Mouse (Mus musculus) heart, adult 11 months (tissue): ENCODE measurements at regions not wholly inside any gene's neighbourhood (a gene's known extent, or its start where the extent isn't known, plus 50 kb on each side); places are given as distances from the start of the nearest gene placed in this dataset.
A peak's percentile ranks its signal among the peaks of the same experiment; 100 is the strongest.

ENCODE experiments used
- DNase-seq: peaks from one replicate; pipeline ENCODE4 v3.0.0; 2022

- peak; percentile 95 for DNase-seq
Measured at GRCm38 (mm10) chr12:7816616-7817015, 160.8 kb upstream of the Apob start.

- no peak for DNase-seq
Measured at GRCm38 (mm10) chr12:7820006-7820704, 157.3 kb upstream of the Apob start.

GRCm38 (mm10) chr12:7820718-7821117 is 156.7 kb upstream of the Apob start:
- DNase-seq = no peak

GRCm38 (mm10) chr12:7835731-7836130 is 141.7 kb upstream of the Apob start:
- no peak for DNase-seq

- no peak for DNase-seq
Measured at GRCm38 (mm10) chr12:7853876-7854275, 123.6 kb upstream of the Apob start.

GRCm38 (mm10) chr12:7855683-7856082 is 121.8 kb upstream of the Apob start:
- no peak for DNase-seq

GRCm38 (mm10) chr12:7859533-7859932 is 117.9 kb upstream of the Apob start:
- no peak for DNase-seq

GRCm38 (mm10) chr12:7870004-7870403 is 107.4 kb upstream of the Apob start:
- DNase-seq = no peak

- DNase-seq = no peak
Measured at GRCm38 (mm10) chr12:7870473-7870872, 107.0 kb upstream of the Apob start.

GRCm38 (mm10) chr12:7875454-7875853 is 102.0 kb upstream of the Apob start:
- no peak for DNase-seq

- no peak for DNase-seq
Measured at GRCm38 (mm10) chr12:7876302-7877063, 101.0 kb upstream of the Apob start.

- DNase-seq = no peak
Measured at GRCm38 (mm10) chr12:7878761-7879160, 98.7 kb upstream of the Apob start.

GRCm38 (mm10) chr12:7896156-7896555 is 81.3 kb upstream of the Apob start:
- no peak for DNase-seq

- DNase-seq = no peak
Measured at GRCm38 (mm10) chr12:7905329-7905728, 72.1 kb upstream of the Apob start.

- no peak for DNase-seq
Measured at GRCm38 (mm10) chr12:7906831-7907230, 70.6 kb upstream of the Apob start.

- no peak for DNase-seq
Measured at GRCm38 (mm10) chr12:7909746-7910360, 67.6 kb upstream of the Apob start.

GRCm38 (mm10) chr12:7910509-7910908 is 66.9 kb upstream of the Apob start:
- no peak for DNase-seq

GRCm38 (mm10) chr12:7918385-7918784 is 59.1 kb upstream of the Apob start:
- DNase-seq = no peak

- no peak for DNase-seq
Measured at GRCm38 (mm10) chr12:7918967-7919708, 58.3 kb upstream of the Apob start.

GRCm38 (mm10) chr12:7919709-7920324 is 57.6 kb upstream of the Apob start:
- DNase-seq = no peak

- DNase-seq = no peak
Measured at GRCm38 (mm10) chr12:7920888-7921287, 56.6 kb upstream of the Apob start.
